24 mouse cellular contexts compared by ENCODE assay signal in the genomic region with DNA sequence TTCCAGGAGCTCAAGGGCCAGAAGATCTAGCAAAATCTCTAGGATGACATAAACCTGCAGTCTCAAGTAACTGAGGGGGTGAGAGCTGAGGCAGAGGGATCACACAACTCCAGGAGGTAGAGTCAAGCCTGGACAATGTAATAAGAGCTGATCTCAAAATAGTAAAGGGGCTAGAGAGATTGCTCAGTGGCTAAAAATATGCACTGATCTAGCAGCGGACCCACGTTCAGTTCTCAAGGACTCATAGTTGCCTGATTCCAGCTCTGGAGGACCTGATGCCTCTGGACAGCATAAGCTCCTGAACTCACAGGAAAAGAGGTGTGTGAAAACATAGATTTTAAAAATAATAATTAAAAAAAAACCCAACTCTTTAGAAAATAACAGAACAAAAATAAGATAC.
DNase-seq lines count a peak whose midpoint lies in the region; ATAC-seq and TF ChIP-seq lines count a peak whose summit lies in the region.
"Had no signal": no experiment of that assay in that cellular context is flagged by ENCODE, and none has a peak within 500 bp of the region (broad histone marks: within the 10 kb centered on the region; RNA-seq: fewer than 3 reads in every experiment).

No protein-coding gene starts in this region.

- H3K27ac ChIP-seq in embryonic facial prominence, embryonic 15.5 days (replicated peaks) = peak overlapping the region; percentile 17; the same call in 1 of the 2 replicates
- peak overlapping the region; percentile 85 for H3K27ac ChIP-seq in heart, embryonic 12.5 days (ENCODE audit: poor library complexity, severe bottlenecking)
- no peak overlapping the region for H3K27ac ChIP-seq in heart, postnatal 0 days (ENCODE audit: low read depth)
- H3K27ac ChIP-seq: hindbrain, embryonic 15.5 days; kidney, embryonic 15.5 days; left cerebral cortex, adult 2 months; limb, embryonic 13.5 days; lung, embryonic 15.5 days; neural tube, embryonic 12.5 days had no signal

- H3K4me3 ChIP-seq in embryonic facial prominence, embryonic 15.5 days (replicated peaks) = no peak overlapping the region
- no peak overlapping the region for H3K4me3 ChIP-seq in heart, embryonic 12.5 days
- no peak overlapping the region for H3K4me3 ChIP-seq in heart, postnatal 0 days (ENCODE audit: low read depth, low read length)
- H3K4me3 ChIP-seq: hindbrain, embryonic 15.5 days; kidney, embryonic 15.5 days; left cerebral cortex, adult 2 months; limb, embryonic 13.5 days; lung, embryonic 15.5 days; midbrain, embryonic 12.5 days; myocyte; neural tube, embryonic 12.5 days had no signal

- peak; percentile 8 for DNase-seq in heart, adult 8-10 months (ENCODE audit: low spot score)
- no peak for DNase-seq in heart, postnatal 4 days
- peak; percentile 33 for DNase-seq in heart, postnatal 0 days (ENCODE audit: low spot score)
- no peak for DNase-seq in thymus, postnatal 14 days
- DNase-seq: adrenal gland, adult 2 months; B cell, adult 2 months; cerebellum, adult 2 months; cerebellum, postnatal 14 days; kidney, adult 11 months; kidney, postnatal 25 days; right cerebral cortex, postnatal 4 days had no signal

- TF ChIP-seq CTCF in heart, postnatal 0 days (IDR thresholded peaks at IDR 0.05; ENCODE audit: low read depth) = no peak

- H3K9ac ChIP-seq in embryonic facial prominence, embryonic 15.5 days = no peak overlapping the region
- H3K9ac ChIP-seq in heart, embryonic 12.5 days = no peak overlapping the region
- H3K9ac ChIP-seq in heart, postnatal 0 days (replicated peaks; ENCODE audit: low read depth, low read length) = no peak overlapping the region
- H3K9ac ChIP-seq: hindbrain, embryonic 15.5 days; kidney, embryonic 15.5 days; limb, embryonic 13.5 days; lung, embryonic 15.5 days; midbrain, embryonic 12.5 days; neural tube, embryonic 12.5 days had no signal

- H3K4me1 ChIP-seq in embryonic facial prominence, embryonic 15.5 days = peaks cover 32% of the 10 kb centered on the region
- peaks cover 20% of the 10 kb centered on the region for H3K4me1 ChIP-seq in heart, embryonic 12.5 days (replicated peaks)
- no peaks in the 10 kb centered on the region for H3K4me1 ChIP-seq in heart, postnatal 0 days (ENCODE audit: control insufficient read depth, insufficient read depth)
- H3K4me1 ChIP-seq: kidney, embryonic 15.5 days; lung, embryonic 15.5 days had no signal

- ATAC-seq in embryonic facial prominence, embryonic 15.5 days (ENCODE audit: insufficient number of reproducible peaks, low FRiP score, low TSS enrichment, low read depth) = no peak
- ATAC-seq in heart, embryonic 12.5 days (ENCODE audit: insufficient number of reproducible peaks, low FRiP score) = 0 out of 2 replicates have a peak, but pooled peaks have one; percentile 11
- peak; percentile 62; the same call in 1 of the 2 replicates for ATAC-seq in heart, postnatal 0 days (ENCODE audit: insufficient read depth, low read depth)
- ATAC-seq: forebrain, embryonic 14.5 days; inflammation-experienced regulatory T-cells, adult 6 months had no signal

- TF ChIP-seq EP300 in heart, postnatal 0 days (IDR thresholded peaks at IDR 0.05; ENCODE audit: low read depth) = no peak

- WGBS in embryonic facial prominence, embryonic 15.5 days = 78% methylated on average over 2 of the region's 2 CpGs
- 34% methylated on average over 2 of the region's 2 CpGs for WGBS in heart, embryonic 12.5 days
- 39% methylated on average over 2 of the region's 2 CpGs for WGBS in heart, postnatal 0 days

- H3K36me3 ChIP-seq in embryonic facial prominence, embryonic 15.5 days = no peaks in the 10 kb centered on the region
- H3K36me3 ChIP-seq in heart, embryonic 12.5 days = no peaks in the 10 kb centered on the region
- no peaks in the 10 kb centered on the region for H3K36me3 ChIP-seq in heart, postnatal 0 days (replicated peaks; ENCODE audit: control insufficient read depth, insufficient read depth, low read length)
- H3K36me3 ChIP-seq: hindbrain, embryonic 15.5 days; kidney, embryonic 15.5 days; limb, embryonic 13.5 days; lung, embryonic 15.5 days; midbrain, embryonic 12.5 days; neural tube, embryonic 12.5 days had no signal

- H3K4me2 ChIP-seq in embryonic facial prominence, embryonic 15.5 days (replicated peaks) = no peak overlapping the region
- no peak overlapping the region for H3K4me2 ChIP-seq in heart, embryonic 12.5 days
- H3K4me2 ChIP-seq in heart, postnatal 0 days (ENCODE audit: low read depth, low read length) = no peak overlapping the region
- H3K4me2 ChIP-seq: hindbrain, embryonic 15.5 days; kidney, embryonic 15.5 days; limb, embryonic 13.5 days; liver, embryonic 11.5 days; lung, embryonic 15.5 days; neural tube, embryonic 12.5 days had no signal

- H3K9me3 ChIP-seq in embryonic facial prominence, embryonic 15.5 days (replicated peaks) = no peaks in the 10 kb centered on the region
- H3K9me3 ChIP-seq in heart, embryonic 12.5 days (replicated peaks) = no peaks in the 10 kb centered on the region
- no peaks in the 10 kb centered on the region for H3K9me3 ChIP-seq in heart, postnatal 0 days (replicated peaks; ENCODE audit: control insufficient read depth, low read length)
- H3K9me3 ChIP-seq: hindbrain, embryonic 15.5 days; kidney, embryonic 15.5 days; limb, embryonic 13.5 days; lung, embryonic 15.5 days; midbrain, embryonic 12.5 days; neural tube, embryonic 12.5 days had no signal

- H3K27me3 ChIP-seq in embryonic facial prominence, embryonic 15.5 days = no peaks in the 10 kb centered on the region
- no peaks in the 10 kb centered on the region for H3K27me3 ChIP-seq in heart, embryonic 12.5 days (replicated peaks)
- no peaks in the 10 kb centered on the region for H3K27me3 ChIP-seq in heart, postnatal 0 days (ENCODE audit: control insufficient read depth, insufficient read depth, low read length)
- H3K27me3 ChIP-seq: hindbrain, embryonic 15.5 days; kidney, embryonic 15.5 days; limb, embryonic 13.5 days; lung, embryonic 15.5 days; neural tube, embryonic 12.5 days had no signal

Comparison
In these comparisons a context has a peak if more than half of its experiments do, and no peak if none do; other contexts are left out.
1. DNase-seq: peak in heart, adult 8-10 months (single experiment) and heart, postnatal 0 days (single experiment); none in heart, postnatal 4 days (single experiment) and thymus, postnatal 14 days (single experiment).